Mouse (Mus musculus): ENCODE results near the gene Mbd4. TPM values are rescaled to one million over a fixed set of nuclear protein-coding genes. Genes with fewer than 3 reads are reported as not detected.
"Not testable (repeated sequence)": the region's sequence is repeated elsewhere in the genome, so short reads cannot be mapped to it uniquely, and the experiment has no call there.

The Mbd4 gene
- polyA plus RNA-seq, 1 experiment from 2014 or later = 20.6 TPM

DNA sequence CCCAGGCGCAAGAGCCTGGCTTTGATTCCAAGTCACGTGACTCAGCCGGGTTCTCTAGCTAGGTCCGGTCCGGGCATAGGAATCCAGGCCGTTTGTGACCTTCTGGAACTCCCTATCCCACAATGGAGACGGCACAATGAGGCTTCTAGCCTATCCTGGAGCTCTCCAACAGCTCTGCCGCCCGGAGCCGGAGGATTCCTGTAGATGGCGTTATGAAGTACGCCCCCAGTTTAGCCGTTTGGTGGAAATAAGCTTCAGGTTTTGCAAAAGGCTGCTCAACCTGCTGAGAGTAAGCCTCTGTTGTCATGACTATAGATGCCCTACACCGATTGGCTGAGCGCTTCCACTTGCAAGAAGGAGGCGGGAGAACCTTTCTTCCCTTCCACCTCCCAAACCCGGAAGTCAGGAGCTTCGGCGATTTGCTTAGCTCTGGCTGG lies 15.0 kb downstream of the Mbd4 start, which contains the start of gene Efcab12:
Gene Efcab12 (minus strand): TSS at position 252 of the 437 bp plus-strand sequence.
- Histone ChIP-seq H3K9ac (replicated peaks; ENCODE audit: low read depth, low read length) (peak within 1 kb of the TSS; percentile 14; the same call in 1 of the 2 replicates), H3K4me3 (ENCODE audit: low read depth, low read length) (peak within 1 kb of the TSS; percentile 31), H3K27ac (ENCODE audit: low read length) (peak within 1 kb of the TSS; percentile 33; the same call in 1 of the 2 replicates)

DNA sequence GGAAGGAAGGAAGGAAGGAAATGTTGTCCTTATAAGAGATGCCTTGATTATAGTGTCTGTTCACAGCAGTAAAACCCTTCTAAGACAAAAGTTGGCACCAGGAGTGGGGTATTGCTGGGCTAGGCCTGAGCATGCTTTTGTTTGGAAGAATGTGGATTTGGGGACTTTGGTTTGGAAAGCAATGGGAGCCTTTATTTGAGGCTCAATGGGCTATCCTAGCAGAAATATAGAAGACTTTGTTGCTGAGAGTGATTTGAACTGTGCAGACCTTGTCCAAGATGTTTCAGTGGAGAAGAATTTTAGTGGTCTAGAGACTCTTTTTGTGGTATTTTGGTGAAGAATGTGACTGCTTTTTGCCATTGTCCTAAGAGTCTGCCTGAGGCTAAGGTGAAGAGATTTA lies 19.3 kb downstream of the Mbd4 start:
- Histone ChIP-seq H3K27ac (ENCODE audit: low read length) (no peak overlapping the region), H3K4me1 (ENCODE audit: control insufficient read depth, insufficient read depth, low read length) (no peaks in the 10 kb centered on the region; the same call in 1 of the 2 replicates), H3K9ac (replicated peaks; ENCODE audit: low read depth, low read length) (no peak overlapping the region), H3K27me3 (ENCODE audit: control insufficient read depth, insufficient read depth, low read length) (no peaks in the 10 kb centered on the region), H3K4me3 (ENCODE audit: low read depth, low read length) (no peak overlapping the region), H3K9me3 (ENCODE audit: control insufficient read depth, low read depth, low read length) (no peaks in the 10 kb centered on the region), H3K4me2 (replicated peaks; ENCODE audit: low read depth, low read length) (no peak overlapping the region), H3K36me3 (ENCODE audit: control insufficient read depth, insufficient read depth, low read length) (no peaks in the 10 kb centered on the region)
- no peak for ATAC-seq (ENCODE audit: insufficient number of reproducible peaks, insufficient read depth, low FRiP score, low read depth)

More for the DNA sequence above, 15.0 kb downstream of the Mbd4 start, which contains the start of gene Efcab12:
- no peaks in the 10 kb centered on the region for H3K27me3 ChIP-seq (ENCODE audit: control insufficient read depth, insufficient read depth, low read length)
- H3K9me3 ChIP-seq (ENCODE audit: control insufficient read depth, low read depth, low read length) = no peaks in the 10 kb centered on the region
- WGBS = 3% methylated on average over 19 of the region's 19 CpGs
- ATAC-seq (ENCODE audit: insufficient number of reproducible peaks, insufficient read depth, low FRiP score, low read depth) = peak; percentile 93
- H3K4me2 ChIP-seq (replicated peaks; ENCODE audit: low read depth, low read length) = peak within 1 kb of the TSS; percentile 69
- peaks cover 17% of the 10 kb centered on the region for H3K36me3 ChIP-seq (ENCODE audit: control insufficient read depth, insufficient read depth, low read length)
- H3K4me1 ChIP-seq (ENCODE audit: control insufficient read depth, insufficient read depth, low read length) = no peaks in the 10 kb centered on the region; the same call in 1 of the 2 replicates

DNA sequence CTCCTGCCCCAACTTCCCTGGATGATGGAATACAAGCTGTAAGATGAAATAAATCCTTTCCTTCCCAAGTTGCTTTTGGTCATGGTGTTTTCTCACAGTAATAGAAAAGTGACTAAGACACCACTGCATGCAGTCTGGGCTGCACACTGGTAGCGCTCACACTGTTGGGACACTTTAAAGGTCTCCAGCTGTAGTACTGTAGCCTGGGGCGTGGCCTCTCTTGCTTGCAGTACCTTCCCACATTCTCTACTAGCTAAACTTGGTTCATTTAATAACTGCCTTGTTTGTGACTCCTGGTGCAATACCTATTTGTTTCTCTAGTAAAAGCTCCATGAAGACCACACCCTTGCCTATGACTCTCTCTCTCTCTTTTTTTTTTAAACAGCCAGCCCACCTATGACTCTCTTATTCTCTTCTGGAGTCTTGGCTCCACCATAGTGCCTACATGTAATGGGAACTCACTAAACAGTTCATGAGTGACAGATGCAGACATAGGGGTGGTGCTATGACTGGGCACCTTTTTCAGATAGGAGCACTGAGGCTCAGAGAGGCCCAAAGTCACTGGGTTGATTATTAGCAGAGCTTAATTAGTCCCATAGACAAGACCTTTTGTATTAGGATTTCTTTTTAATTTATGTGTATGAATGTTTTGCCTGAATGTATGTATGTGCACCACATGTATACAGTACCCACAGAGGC lies 20.9 kb downstream of the Mbd4 start:
- no peak overlapping the region for H3K4me2 ChIP-seq (replicated peaks; ENCODE audit: low read depth, low read length)
- H3K36me3 ChIP-seq (ENCODE audit: control insufficient read depth, insufficient read depth, low read length) = no peaks in the 10 kb centered on the region
- no peaks in the 10 kb centered on the region for H3K9me3 ChIP-seq (ENCODE audit: control insufficient read depth, low read depth, low read length)
- H3K4me1 ChIP-seq (ENCODE audit: control insufficient read depth, insufficient read depth, low read length) = no peaks in the 10 kb centered on the region
- no peak overlapping the region for H3K4me3 ChIP-seq (ENCODE audit: low read depth, low read length)
- 90% methylated on average over 2 of the region's 2 CpGs for WGBS
- no peak for ATAC-seq (ENCODE audit: insufficient number of reproducible peaks, insufficient read depth, low FRiP score, low read depth)
- no peak overlapping the region for H3K9ac ChIP-seq (replicated peaks; ENCODE audit: low read depth, low read length)
- H3K27ac ChIP-seq (ENCODE audit: low read length) = no peak overlapping the region
- H3K27me3 ChIP-seq (ENCODE audit: control insufficient read depth, insufficient read depth, low read length) = no peaks in the 10 kb centered on the region

DNA sequence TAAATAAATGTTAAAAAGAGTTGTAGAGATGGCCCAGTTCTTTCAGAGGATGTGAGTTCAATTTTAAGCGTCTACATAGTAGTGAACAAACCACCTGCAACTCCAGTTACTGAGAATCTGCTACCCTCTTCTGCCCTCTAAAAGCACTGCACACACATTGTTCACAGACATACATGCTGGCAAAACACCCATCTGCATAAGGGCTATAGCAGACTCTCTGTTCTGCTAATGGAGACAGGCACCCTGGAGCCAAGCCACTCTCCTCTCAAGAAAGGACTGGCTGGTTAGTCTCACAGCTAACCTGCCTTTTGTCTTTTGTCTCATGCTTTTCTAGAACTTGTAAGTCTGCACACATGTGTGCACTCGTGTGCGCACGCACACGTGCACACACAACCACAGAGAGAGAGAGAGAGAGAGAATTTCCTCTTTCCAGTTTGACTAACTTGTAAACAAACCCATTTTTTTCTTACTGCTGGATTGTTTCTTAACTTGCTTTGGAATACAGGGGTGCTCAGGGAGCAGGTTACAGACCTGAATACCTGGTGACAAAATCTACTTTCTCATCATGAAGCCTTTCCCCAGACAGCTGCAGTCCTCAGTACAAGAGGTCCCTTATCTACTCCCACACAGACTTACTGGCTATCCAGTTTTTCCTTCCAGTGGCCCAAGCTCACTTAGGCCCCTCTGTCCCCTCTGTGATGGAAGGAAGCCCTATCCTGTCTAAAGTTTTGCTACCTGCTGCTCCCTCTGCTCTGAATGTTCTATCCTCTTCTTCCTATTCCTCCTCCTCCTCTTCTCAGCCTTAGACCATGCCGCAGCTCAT lies 22.2 kb downstream of the Mbd4 start:
- no peaks in the 10 kb centered on the region for H3K9me3 ChIP-seq (ENCODE audit: control insufficient read depth, low read depth, low read length)
- no peaks in the 10 kb centered on the region for H3K27me3 ChIP-seq (ENCODE audit: control insufficient read depth, insufficient read depth, low read length)
- no peak for ATAC-seq (ENCODE audit: insufficient number of reproducible peaks, insufficient read depth, low FRiP score, low read depth)
- no peak overlapping the region for H3K4me3 ChIP-seq (ENCODE audit: low read depth, low read length)
- H3K36me3 ChIP-seq (ENCODE audit: control insufficient read depth, insufficient read depth, low read length) = no peaks in the 10 kb centered on the region
- H3K9ac ChIP-seq (replicated peaks; ENCODE audit: low read depth, low read length) = no peak overlapping the region
- 82% methylated on average over 6 of the region's 6 CpGs for WGBS
- no peak overlapping the region for H3K4me2 ChIP-seq (replicated peaks; ENCODE audit: low read depth, low read length)
- H3K27ac ChIP-seq (ENCODE audit: low read length) = no peak overlapping the region
- no peaks in the 10 kb centered on the region for H3K4me1 ChIP-seq (ENCODE audit: control insufficient read depth, insufficient read depth, low read length)

DNA sequence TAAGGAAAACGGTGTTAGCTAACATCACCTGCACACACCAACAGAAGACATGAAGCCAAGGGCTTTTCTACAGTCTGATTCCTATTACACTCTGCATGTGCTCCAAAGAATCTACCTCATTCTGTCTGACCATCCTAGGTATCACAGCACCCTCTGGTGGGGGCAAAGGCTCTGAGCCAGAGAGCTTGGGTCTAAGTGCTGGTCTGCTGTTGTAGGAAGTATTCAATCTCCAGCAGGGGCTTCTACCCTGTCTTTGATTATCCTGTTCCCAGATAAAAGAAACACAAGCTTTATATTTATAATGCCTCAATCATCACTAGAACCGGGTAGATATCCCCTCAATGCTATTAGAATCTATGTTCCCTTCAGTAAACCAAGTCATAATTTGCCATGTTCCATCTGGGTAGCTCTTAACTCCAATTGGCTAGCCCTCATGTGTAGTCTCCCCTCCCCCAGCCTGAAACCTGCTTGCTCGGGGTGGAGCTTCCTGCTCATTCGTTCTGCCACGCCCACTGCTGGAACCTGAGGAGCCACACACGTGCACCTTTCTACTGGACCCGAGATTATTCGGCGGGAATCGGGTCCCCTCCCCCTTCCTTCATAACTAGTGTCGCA lies 29.2 kb downstream of the Mbd4 start:
- not testable (repeated sequence) for H3K27me3 ChIP-seq (ENCODE audit: control insufficient read depth, insufficient read depth, low read length); H3K36me3 ChIP-seq (ENCODE audit: control insufficient read depth, insufficient read depth, low read length); H3K9me3 ChIP-seq (ENCODE audit: control insufficient read depth, low read depth, low read length); H3K4me3 ChIP-seq (ENCODE audit: low read depth, low read length); H3K4me1 ChIP-seq (ENCODE audit: control insufficient read depth, insufficient read depth, low read length); H3K9ac ChIP-seq (replicated peaks; ENCODE audit: low read depth, low read length)
- Histone ChIP-seq H3K4me2 (replicated peaks; ENCODE audit: low read depth, low read length) (peak overlapping the region; percentile 31), H3K27ac (ENCODE audit: low read length) (peak overlapping the region; percentile 30)
- WGBS = 4% methylated on average over 5 of the region's 11 CpGs
- peak; percentile 95 for ATAC-seq (ENCODE audit: insufficient number of reproducible peaks, insufficient read depth, low FRiP score, low read depth)

DNA sequence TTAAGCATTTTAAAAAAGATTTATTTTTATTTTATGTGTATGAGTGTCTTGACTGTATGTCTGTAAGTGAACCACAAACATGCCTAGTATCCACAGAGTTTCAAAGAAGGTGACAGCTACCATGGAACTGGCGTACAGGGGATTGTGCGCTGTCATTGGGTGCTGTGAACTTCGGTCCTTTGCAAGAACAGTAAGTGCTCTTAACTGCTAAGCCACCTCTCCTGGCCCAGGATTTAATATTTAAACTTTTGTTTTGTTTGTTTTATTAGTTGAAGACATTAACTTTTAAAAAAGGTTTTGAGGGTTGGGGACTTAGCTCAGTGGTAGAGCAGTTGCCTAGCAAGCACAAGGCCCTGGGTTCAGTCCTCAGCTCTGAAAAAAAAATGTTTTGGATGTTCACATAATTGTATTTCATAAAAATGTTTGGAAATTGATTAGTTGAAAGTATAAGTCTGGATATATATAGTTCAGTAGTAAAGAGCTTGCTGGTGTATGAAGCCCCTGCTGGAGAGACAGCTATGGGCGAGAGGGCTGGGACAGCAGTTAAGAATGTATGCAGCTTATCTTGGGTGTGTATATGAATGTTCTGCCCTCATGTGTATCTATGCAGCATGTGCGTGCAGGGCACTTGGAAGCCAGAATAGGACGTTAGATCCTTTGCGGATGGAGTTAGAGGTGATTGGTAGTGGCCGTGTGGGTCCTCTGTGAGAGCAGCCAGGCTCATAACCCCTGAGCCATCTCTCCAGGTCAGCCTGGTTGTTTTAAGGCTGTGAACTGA lies 31.8 kb downstream of the Mbd4 start:
- H3K36me3 ChIP-seq (ENCODE audit: control insufficient read depth, insufficient read depth, low read length) = no peaks in the 10 kb centered on the region
- H3K4me1 ChIP-seq (ENCODE audit: control insufficient read depth, insufficient read depth, low read length) = no peaks in the 10 kb centered on the region
- no peak overlapping the region for H3K9ac ChIP-seq (replicated peaks; ENCODE audit: low read depth, low read length)
- no peaks in the 10 kb centered on the region for H3K9me3 ChIP-seq (ENCODE audit: control insufficient read depth, low read depth, low read length)
- H3K27me3 ChIP-seq (ENCODE audit: control insufficient read depth, insufficient read depth, low read length) = no peaks in the 10 kb centered on the region
- WGBS = 78% methylated on average over 8 of the region's 8 CpGs
- H3K27ac ChIP-seq (ENCODE audit: low read length) = no peak overlapping the region
- no peak overlapping the region for H3K4me3 ChIP-seq (ENCODE audit: low read depth, low read length)
- no peak overlapping the region for H3K4me2 ChIP-seq (replicated peaks; ENCODE audit: low read depth, low read length)
- ATAC-seq (ENCODE audit: insufficient number of reproducible peaks, insufficient read depth, low FRiP score, low read depth) = no peak

DNA sequence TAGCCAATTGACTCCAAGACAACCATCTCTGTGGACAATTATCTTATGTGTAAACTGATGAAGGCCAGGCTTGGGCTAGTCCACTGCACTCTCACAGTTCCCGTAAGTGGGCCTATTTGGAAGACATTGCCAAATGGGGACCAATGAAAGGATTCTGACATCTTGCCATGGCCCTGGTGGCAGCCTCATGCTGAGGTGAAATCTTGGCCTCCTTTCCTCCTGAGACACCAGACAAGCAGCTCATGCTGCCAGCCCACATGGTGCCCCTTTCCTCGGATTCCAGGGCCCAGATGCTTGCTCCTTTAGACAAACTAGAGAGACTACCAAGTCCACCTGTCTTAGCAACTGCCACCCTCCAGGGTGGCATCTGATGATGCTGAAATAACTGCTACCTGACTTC lies 35.0 kb downstream of the Mbd4 start:
- no peak for ATAC-seq (ENCODE audit: insufficient number of reproducible peaks, insufficient read depth, low FRiP score, low read depth)
- Histone ChIP-seq H3K4me3 (ENCODE audit: low read depth, low read length) (no peak overlapping the region), H3K27me3 (ENCODE audit: control insufficient read depth, insufficient read depth, low read length) (no peaks in the 10 kb centered on the region), H3K4me2 (replicated peaks; ENCODE audit: low read depth, low read length) (no peak overlapping the region), H3K36me3 (ENCODE audit: control insufficient read depth, insufficient read depth, low read length) (no peaks in the 10 kb centered on the region), H3K27ac (ENCODE audit: low read length) (no peak overlapping the region), H3K9ac (replicated peaks; ENCODE audit: low read depth, low read length) (no peak overlapping the region), H3K9me3 (ENCODE audit: control insufficient read depth, low read depth, low read length) (no peaks in the 10 kb centered on the region), H3K4me1 (ENCODE audit: control insufficient read depth, insufficient read depth, low read length) (no peaks in the 10 kb centered on the region)
- 71% methylated on average over 2 of the region's 2 CpGs for WGBS

DNA sequence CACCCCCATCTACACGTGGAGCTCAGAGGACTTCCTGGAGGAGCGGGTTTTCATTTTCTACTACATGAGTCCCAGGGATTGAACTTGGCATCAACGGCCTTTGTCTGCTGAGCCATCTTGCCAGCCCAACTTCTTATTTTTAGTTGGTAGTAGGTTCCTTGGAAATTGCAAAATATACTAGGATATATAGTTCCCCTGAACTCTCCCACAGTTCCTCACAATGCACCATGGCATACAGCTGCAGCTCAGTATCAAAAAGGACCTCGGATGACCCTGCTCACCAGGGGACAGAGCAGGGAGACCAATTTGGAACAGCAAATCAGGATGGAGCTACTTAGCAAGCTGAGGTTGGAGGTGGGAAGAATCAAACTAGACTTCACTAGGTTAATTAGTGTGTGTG lies 38.1 kb downstream of the Mbd4 start:
- no peaks in the 10 kb centered on the region for H3K27me3 ChIP-seq (ENCODE audit: control insufficient read depth, insufficient read depth, low read length)
- WGBS = 82% methylated on average over 4 of the region's 4 CpGs
- no peaks in the 10 kb centered on the region for H3K36me3 ChIP-seq (ENCODE audit: control insufficient read depth, insufficient read depth, low read length)
- H3K4me1 ChIP-seq (ENCODE audit: control insufficient read depth, insufficient read depth, low read length) = no peaks in the 10 kb centered on the region
- no peak overlapping the region for H3K4me2 ChIP-seq (replicated peaks; ENCODE audit: low read depth, low read length)
- ATAC-seq (ENCODE audit: insufficient number of reproducible peaks, insufficient read depth, low FRiP score, low read depth) = no peak
- H3K9me3 ChIP-seq (ENCODE audit: control insufficient read depth, low read depth, low read length) = no peaks in the 10 kb centered on the region
- no peak overlapping the region for H3K9ac ChIP-seq (replicated peaks; ENCODE audit: low read depth, low read length)
- H3K27ac ChIP-seq (ENCODE audit: low read length) = no peak overlapping the region
- no peak overlapping the region for H3K4me3 ChIP-seq (ENCODE audit: low read depth, low read length)

Measured in stomach, embryonic 14.5 days (tissue).